Mouse (Mus musculus) brain, embryonic 14.5 days (tissue): ENCODE measurements around the gene Sdk1.

Experiments
- CTCF ChIP-seq: fragments of 200-500 bp; IDR thresholded peaks from 2 replicates; pipeline ENCODE4 v1.5.1; 2012; ENCODE audit warnings: inconsistent platforms, mild to moderate bottlenecking, moderate library complexity, borderline replicate concordance; ENCODE audit not compliant: insufficient read depth, insufficient read length; ENCODE audit errors: extremely low read depth
- POLR2A ChIP-seq: fragments of 200-500 bp; IDR thresholded peaks from 2 replicates; pipeline ENCODE4 v1.6.1; 2012; ENCODE audit warnings: mild to moderate bottlenecking, inconsistent platforms, borderline replicate concordance; ENCODE audit not compliant: poor library complexity, insufficient read depth, insufficient read length, severe bottlenecking; ENCODE audit errors: extremely low read depth

DNA sequence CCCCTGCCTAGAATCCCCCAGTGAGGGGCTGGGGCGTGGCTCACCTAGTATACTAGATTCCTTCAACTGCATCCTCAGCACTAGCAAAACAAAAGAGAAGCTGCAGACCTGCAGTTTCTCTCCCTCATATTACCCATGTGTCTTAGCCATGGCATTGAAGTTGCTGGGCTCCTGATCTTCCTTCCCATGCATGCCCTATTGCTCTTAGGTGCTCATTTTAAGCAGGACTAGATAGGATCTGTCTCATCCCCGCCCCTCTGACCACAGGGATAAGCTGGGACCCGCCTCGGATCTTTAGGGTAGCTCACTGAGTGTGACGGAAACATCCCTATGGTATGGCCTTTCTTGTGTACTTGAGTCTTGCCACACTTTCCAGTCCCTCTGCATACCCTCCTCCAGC is 947.5 kb downstream of the Sdk1 start:
- TF ChIP-seq CTCF: no peak
- TF ChIP-seq POLR2A: no peak
